Mouse (Mus musculus): ENCODE data around the gene Unk. TPM values are rescaled to one million over a fixed set of nuclear protein-coding genes. Genes with fewer than 3 reads are reported as not detected.

Gene Unk
- total RNA-seq, 1 experiment from 2014 or later = 19.9 TPM

- no peak for ATAC-seq (replicated peaks in 1 of 2; ENCODE audit: insufficient read depth in 1 of 2, low FRiP score in 2 of 2, low TSS enrichment in 1 of 2, low read depth in 1 of 2, poor library complexity in 2 of 2, severe bottlenecking in 2 of 2)
These were observed 19.5 kb downstream of the Unk start for GRCm38 (mm10) chr11:116049610-116050009.

DNA sequence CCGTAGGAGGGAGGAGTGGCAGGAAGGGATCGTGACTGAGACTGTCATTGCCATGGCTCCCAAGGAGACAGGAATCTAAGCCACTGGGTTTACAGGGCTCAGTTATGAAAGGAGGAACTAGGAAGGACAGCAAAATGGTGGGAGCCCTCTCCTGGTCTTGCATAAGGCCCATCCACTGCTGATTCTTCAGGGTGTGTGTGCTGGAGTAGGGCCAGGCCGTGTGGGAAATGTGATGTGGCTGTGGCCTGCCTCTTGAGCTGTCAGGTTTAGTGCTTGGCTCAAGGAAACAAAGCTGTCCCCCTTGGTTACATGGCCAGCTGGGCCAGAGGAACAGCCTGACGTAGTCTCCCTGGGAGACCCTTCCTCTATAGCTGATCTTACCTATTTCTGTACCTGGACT, 20.1 kb downstream of the Unk start:
- ATAC-seq (replicated peaks in 1 of 2; ENCODE audit: insufficient read depth in 1 of 2, low FRiP score in 2 of 2, low TSS enrichment in 1 of 2, low read depth in 1 of 2, poor library complexity in 2 of 2, severe bottlenecking in 2 of 2) = no peak

DNA sequence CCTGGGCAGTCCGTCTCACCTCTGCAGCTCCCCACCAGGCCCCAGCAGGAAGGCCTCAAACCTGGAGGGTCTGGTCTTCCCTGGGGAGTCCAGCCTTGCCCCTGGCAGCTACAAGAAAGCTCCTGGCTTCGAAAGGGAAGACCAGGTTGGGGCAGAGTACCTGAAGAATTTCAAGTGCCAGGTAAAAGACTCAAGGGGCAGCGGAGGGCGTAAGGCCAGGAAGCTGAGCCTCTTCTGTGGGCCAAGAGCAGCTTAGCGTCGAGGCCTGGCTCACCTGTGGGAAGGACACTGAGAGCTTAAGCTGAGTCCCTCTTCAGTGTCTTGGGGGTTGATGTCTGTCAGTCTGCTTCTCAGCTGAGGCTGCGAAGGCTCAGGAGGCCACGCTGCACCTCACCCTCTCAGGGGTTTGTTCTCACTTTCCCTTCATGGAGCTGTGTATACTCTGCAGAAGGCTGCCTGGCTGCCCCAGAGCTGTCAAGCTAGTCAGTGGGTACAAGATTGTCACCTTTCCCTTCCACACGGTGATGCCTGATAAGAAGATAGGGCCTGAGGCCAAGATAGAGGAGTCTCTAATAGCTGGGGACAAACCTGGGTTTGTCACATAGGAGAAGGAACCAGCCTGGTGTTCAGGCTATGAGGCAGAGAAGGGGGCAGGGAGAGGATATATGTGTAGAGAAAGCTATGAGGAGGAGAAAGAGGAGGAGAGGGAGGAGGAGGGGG, 23.5 kb downstream of the Unk start:
- no peak for ATAC-seq (replicated peaks in 1 of 2; ENCODE audit: insufficient read depth in 1 of 2, low FRiP score in 2 of 2, low TSS enrichment in 1 of 2, low read depth in 1 of 2, poor library complexity in 2 of 2, severe bottlenecking in 2 of 2)

DNA sequence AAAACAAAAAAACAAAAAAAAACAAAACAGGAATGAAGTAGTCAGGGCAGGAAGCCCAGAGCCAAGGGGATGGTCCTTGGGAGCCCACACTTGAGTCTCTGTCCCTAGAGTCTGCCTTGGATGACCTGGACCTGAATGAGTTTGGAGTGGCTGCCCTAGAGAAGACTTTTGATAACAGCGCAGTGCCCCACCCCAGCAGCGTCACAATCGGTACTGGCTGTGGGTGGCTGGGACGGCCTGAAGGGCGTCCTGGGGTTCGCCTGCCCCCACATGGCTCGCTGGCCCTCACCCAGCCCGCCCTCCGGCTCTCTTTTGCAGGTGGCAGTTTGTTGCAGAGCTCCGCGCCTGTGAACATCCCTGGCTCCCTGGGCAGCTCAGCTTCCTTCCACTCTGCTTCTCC, 25.8 kb downstream of the Unk start:
- ATAC-seq (replicated peaks in 1 of 2; ENCODE audit: insufficient read depth in 1 of 2, low FRiP score in 2 of 2, low TSS enrichment in 1 of 2, low read depth in 1 of 2, poor library complexity in 2 of 2, severe bottlenecking in 2 of 2) = no peak

DNA sequence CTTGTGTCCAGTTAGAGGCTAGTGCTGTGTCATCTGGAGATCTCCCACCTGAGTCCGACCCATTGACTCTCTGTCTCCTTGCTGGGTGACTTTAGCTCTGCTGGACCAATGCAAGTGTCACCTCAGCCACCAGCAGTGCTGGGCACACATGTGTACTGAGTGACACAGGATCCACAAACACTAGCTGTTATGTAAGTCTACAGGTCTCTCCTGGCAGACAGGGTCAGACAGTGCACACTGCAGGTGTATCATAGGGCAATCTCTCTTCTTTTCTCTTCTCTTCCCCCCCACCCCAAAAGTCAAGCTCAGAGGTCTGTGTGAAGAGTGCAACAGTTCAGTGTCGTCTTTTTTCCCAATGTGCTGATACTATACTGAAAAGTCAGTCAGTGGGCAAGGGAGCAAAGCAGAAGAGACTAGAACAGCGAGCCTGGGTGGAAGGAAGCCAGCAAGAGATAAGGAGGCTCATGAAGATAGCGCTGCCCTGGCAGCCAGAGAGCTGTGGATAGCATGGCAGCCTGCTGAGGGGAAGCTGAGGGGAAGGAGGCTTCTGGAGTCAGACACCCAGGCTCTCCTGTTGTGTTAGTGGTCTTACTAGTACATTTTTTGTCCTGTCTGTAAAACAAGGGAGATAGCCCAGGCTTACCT, 27.2 kb downstream of the Unk start:
- ATAC-seq (replicated peaks in 1 of 2; ENCODE audit: insufficient read depth in 1 of 2, low FRiP score in 2 of 2, low TSS enrichment in 1 of 2, low read depth in 1 of 2, poor library complexity in 2 of 2, severe bottlenecking in 2 of 2) = no peak; a peak in 1 of 4 replicates

- no peak for ATAC-seq (replicated peaks in 1 of 2; ENCODE audit: insufficient read depth in 1 of 2, low FRiP score in 2 of 2, low TSS enrichment in 1 of 2, low read depth in 1 of 2, poor library complexity in 2 of 2, severe bottlenecking in 2 of 2)
These were observed 28.0 kb downstream of the Unk start for GRCm38 (mm10) chr11:116058022-116058614.

GRCm38 (mm10) chr11:116058868-116059690, 29.0 kb downstream of the Unk start:
- ATAC-seq (replicated peaks in 1 of 2; ENCODE audit: insufficient read depth in 1 of 2, low FRiP score in 2 of 2, low TSS enrichment in 1 of 2, low read depth in 1 of 2, poor library complexity in 2 of 2, severe bottlenecking in 2 of 2) = no peak

DNA sequence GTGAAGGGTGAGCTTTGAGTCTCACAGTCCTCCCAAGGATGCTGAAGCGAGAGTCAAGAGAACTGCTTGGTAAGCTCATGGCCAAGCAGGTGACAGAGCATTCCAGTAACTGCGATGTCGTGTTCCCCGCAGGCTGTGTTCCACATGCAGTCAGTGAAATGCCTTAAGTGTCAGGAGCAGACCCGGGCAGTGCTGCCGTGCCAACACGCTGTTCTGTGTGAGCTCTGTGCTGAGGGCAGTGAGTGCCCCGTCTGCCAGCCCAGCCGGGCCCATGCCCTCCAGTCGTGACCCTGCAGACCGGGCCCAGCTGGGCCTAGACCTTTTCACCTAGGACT, 29.5 kb downstream of the Unk start:
- ATAC-seq (replicated peaks in 1 of 2; ENCODE audit: insufficient read depth in 1 of 2, low FRiP score in 2 of 2, low TSS enrichment in 1 of 2, low read depth in 1 of 2, poor library complexity in 2 of 2, severe bottlenecking in 2 of 2) = no peak

- no peak for ATAC-seq (replicated peaks in 1 of 2; ENCODE audit: insufficient read depth in 1 of 2, low FRiP score in 2 of 2, low TSS enrichment in 1 of 2, low read depth in 1 of 2, poor library complexity in 2 of 2, severe bottlenecking in 2 of 2)
These were observed 30.5 kb downstream of the Unk start for GRCm38 (mm10) chr11:116060596-116060995.

DNA sequence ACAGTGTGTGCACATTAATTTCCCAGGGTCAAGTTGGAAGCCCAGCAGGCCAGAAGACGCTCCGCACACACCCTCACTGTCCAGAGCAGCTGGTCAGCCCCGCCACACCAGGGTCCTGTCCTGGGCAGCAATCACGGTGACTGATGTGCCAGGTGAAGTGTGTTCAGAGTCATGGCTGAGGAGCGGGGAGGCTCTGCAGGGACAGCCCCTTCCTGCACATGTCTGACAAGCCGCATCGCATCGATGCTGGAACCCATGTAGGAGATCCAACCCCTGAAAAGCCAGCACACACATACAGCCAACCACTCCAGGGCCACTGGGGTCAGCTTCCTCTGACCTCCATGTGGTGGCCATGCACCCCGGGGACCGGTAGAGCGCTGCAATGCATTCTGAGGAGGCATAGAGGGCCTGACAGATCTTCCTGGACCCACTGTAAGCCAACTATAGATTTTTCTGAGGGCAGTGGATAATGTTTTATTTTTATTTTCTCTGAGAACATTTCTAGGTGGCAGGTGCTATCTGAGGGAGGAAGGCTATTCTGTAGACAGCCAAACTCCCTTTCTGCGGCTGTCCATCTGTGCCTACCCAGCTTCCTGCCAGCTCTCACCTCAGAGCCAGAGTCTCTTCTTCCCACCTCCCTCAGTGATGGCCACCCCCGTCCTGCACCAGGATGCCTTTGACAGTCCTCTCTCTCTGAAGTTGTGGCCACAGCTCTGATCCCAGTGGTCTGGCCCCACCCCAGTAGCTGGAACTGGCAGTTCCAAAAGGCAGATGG, 31.7 kb downstream of the Unk start:
- no peak for ATAC-seq (replicated peaks in 1 of 2; ENCODE audit: insufficient read depth in 1 of 2, low FRiP score in 2 of 2, low TSS enrichment in 1 of 2, low read depth in 1 of 2, poor library complexity in 2 of 2, severe bottlenecking in 2 of 2)

- no peak for ATAC-seq (replicated peaks in 1 of 2; ENCODE audit: insufficient read depth in 1 of 2, low FRiP score in 2 of 2, low TSS enrichment in 1 of 2, low read depth in 1 of 2, poor library complexity in 2 of 2, severe bottlenecking in 2 of 2)
These were observed 32.4 kb downstream of the Unk start for GRCm38 (mm10) chr11:116062521-116062920.

GRCm38 (mm10) chr11:116063562-116063961, 33.4 kb downstream of the Unk start:
- no peak for ATAC-seq (replicated peaks in 1 of 2; ENCODE audit: insufficient read depth in 1 of 2, low FRiP score in 2 of 2, low TSS enrichment in 1 of 2, low read depth in 1 of 2, poor library complexity in 2 of 2, severe bottlenecking in 2 of 2)

GRCm38 (mm10) chr11:116064187-116064867, 34.2 kb downstream of the Unk start:
- no peak for ATAC-seq (replicated peaks in 1 of 2; ENCODE audit: insufficient read depth in 1 of 2, low FRiP score in 2 of 2, low TSS enrichment in 1 of 2, low read depth in 1 of 2, poor library complexity in 2 of 2, severe bottlenecking in 2 of 2)

DNA sequence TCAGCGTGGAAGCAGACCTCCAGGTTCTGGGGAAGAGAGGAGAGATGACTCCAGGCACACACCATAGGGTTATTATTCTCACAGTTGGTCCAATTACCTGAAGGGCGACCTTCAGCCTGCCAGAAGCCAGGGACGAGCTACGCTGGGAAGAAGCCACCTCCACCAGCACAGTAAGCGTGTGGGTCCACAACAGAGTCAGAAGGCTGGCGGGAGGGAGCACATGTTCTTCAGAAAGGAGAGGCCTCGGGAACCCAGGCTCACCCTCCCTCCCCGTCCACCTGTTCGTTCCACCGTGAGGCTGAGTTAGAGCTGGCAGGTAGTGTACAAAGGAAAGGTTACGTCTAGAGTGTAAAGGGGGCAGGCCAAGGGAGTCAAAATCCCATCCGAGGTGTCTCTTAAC, 35.2 kb downstream of the Unk start:
- no peak for ATAC-seq (replicated peaks in 1 of 2; ENCODE audit: insufficient read depth in 1 of 2, low FRiP score in 2 of 2, low TSS enrichment in 1 of 2, low read depth in 1 of 2, poor library complexity in 2 of 2, severe bottlenecking in 2 of 2)

- peak; percentile 46 to 54 for ATAC-seq (replicated peaks in 1 of 2; ENCODE audit: insufficient read depth in 1 of 2, low FRiP score in 2 of 2, low TSS enrichment in 1 of 2, low read depth in 1 of 2, poor library complexity in 2 of 2, severe bottlenecking in 2 of 2)
These were observed 41.4 kb downstream of the Unk start for GRCm38 (mm10) chr11:116071510-116071909.

DNA sequence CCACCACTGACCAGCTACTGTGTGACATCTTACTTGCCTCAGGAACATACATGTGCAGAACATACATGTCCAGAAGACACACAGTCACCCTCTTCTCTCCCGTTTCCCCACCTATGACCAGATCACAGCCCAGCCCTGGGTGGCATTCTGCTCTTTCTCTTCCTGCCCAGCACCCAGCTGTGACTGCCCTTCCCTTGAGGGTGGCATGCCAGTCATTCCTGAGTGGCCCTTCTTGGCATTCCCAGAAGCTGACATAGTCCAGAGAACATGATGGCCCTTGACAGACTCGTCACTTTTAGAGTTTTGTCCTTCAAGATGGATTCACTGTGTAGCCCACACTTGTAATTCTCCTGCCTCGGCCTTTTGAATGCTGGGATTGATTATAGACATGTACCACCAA, 42.5 kb downstream of the Unk start:
- ATAC-seq (replicated peaks in 1 of 2; ENCODE audit: insufficient read depth in 1 of 2, low FRiP score in 2 of 2, low TSS enrichment in 1 of 2, low read depth in 1 of 2, poor library complexity in 2 of 2, severe bottlenecking in 2 of 2) = no peak

GRCm38 (mm10) chr11:116074436-116074991, 44.4 kb downstream of the Unk start:
- no peak for ATAC-seq (replicated peaks in 1 of 2; ENCODE audit: insufficient read depth in 1 of 2, low FRiP score in 2 of 2, low TSS enrichment in 1 of 2, low read depth in 1 of 2, poor library complexity in 2 of 2, severe bottlenecking in 2 of 2)
